Mouse (Mus musculus) spleen, adult 18-20 months (tissue): ENCODE results near the gene Gm9833.

Experiments
- DNase-seq, 2 experiments: peaks; one replicate each; pipeline ENCODE4 v3.0.0; 2022; ENCODE audit warnings: mixed read lengths in 2 of 2

The Gm9833 gene

GRCm38 (mm10) chr3:10123615-10124014, 35.7 kb downstream of the Gm9833 start:
- DNase-seq: no peak

GRCm38 (mm10) chr3:10124071-10124470, 36.2 kb downstream of the Gm9833 start:
- DNase-seq: no peak

GRCm38 (mm10) chr3:10125301-10125700, 37.4 kb downstream of the Gm9833 start:
- DNase-seq: no peak

- DNase-seq: no peak
Measured at GRCm38 (mm10) chr3:10126036-10126435, 38.1 kb downstream of the Gm9833 start.

- no peak for DNase-seq
Measured at GRCm38 (mm10) chr3:10126502-10126901, 38.6 kb downstream of the Gm9833 start.

GRCm38 (mm10) chr3:10126952-10127351, 39.0 kb downstream of the Gm9833 start:
- DNase-seq: no peak

- DNase-seq: no peak
Measured at GRCm38 (mm10) chr3:10127505-10127904, 39.6 kb downstream of the Gm9833 start.
